Mouse (Mus musculus) heart, adult 2 months (tissue): ENCODE data around the gene Nptxr.

Source experiments
- CTCF ChIP-seq: fragments of 200-600 bp; IDR thresholded peaks from 2 replicates; pipeline ENCODE4 v1.8.1; 2022; ENCODE audit warnings: antibody characterized with exemption, mild to moderate bottlenecking, moderate library complexity
- POLR2A ChIP-seq: fragments of 200-500 bp; IDR thresholded peaks from 2 replicates; pipeline ENCODE4 v1.6.1; 2011; ENCODE audit warnings: mild to moderate bottlenecking, low read depth, low read length, control low read depth; ENCODE audit not compliant: insufficient read depth

DNA sequence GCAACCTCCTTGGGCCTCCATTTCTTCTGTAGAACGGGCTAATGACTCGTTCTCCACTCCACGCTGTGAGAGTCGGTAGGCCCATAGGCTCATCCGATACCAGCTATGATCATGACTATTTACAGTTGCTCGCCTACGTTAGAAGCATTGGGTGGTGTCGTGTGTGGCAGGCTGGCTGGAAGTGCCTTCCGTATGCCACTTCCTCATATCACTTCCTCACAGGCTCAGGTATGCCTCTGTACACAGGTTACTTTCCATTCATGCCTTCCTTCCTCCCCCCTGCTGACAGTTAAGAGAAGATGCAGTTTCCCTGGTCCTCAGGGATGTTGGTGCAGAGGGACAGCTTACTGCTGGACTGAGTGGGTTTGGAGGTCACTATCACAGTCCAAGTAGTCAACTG is 11.5 kb downstream of the Nptxr start:
- TF ChIP-seq CTCF = no peak
- TF ChIP-seq POLR2A = no peak
